Mouse (Mus musculus): ENCODE results near the gene Cflar.
"Not testable (repeated sequence)": the region's sequence is repeated elsewhere in the genome, so short reads cannot be mapped to it uniquely, and the experiment has no call there.

The Cflar gene

GRCm38 (mm10) chr1:58727747-58728589 is 16.7 kb downstream of the Cflar start:
- no peak for DNase-seq (ENCODE audit: low read depth, low spot score)

- no peak for DNase-seq (ENCODE audit: low read depth, low spot score)
Observed at GRCm38 (mm10) chr1:58728590-58728868, 17.2 kb downstream of the Cflar start.

- no peak for DNase-seq (ENCODE audit: low read depth, low spot score)
Observed at GRCm38 (mm10) chr1:58733636-58734035, 22.3 kb downstream of the Cflar start.

- no peak for DNase-seq (ENCODE audit: low read depth, low spot score)
Observed at GRCm38 (mm10) chr1:58734043-58734920, 23.0 kb downstream of the Cflar start.

GRCm38 (mm10) chr1:58735962-58736361 is 24.7 kb downstream of the Cflar start:
- DNase-seq (ENCODE audit: low read depth, low spot score): no peak

GRCm38 (mm10) chr1:58736968-58737367 is 25.7 kb downstream of the Cflar start:
- no peak for DNase-seq (ENCODE audit: low read depth, low spot score)

GRCm38 (mm10) chr1:58739529-58739928 is 28.2 kb downstream of the Cflar start:
- DNase-seq (ENCODE audit: low read depth, low spot score): no peak

- no peak for DNase-seq (ENCODE audit: low read depth, low spot score)
Observed at GRCm38 (mm10) chr1:58742571-58743021, 31.3 kb downstream of the Cflar start.

- DNase-seq (ENCODE audit: low read depth, low spot score): no peak
Observed at GRCm38 (mm10) chr1:58743252-58743651, 31.9 kb downstream of the Cflar start.

- DNase-seq (ENCODE audit: low read depth, low spot score): no peak
Observed at GRCm38 (mm10) chr1:58744645-58745044, 33.3 kb downstream of the Cflar start.

- DNase-seq (ENCODE audit: low read depth, low spot score): peak; percentile 36
Observed at GRCm38 (mm10) chr1:58746880-58747279, 35.6 kb downstream of the Cflar start.

GRCm38 (mm10) chr1:58759451-58759850 is 48.1 kb downstream of the Cflar start:
- no peak for DNase-seq (ENCODE audit: low read depth, low spot score)

- no peak for DNase-seq (ENCODE audit: low read depth, low spot score)
Observed at GRCm38 (mm10) chr1:58760581-58760980, 49.3 kb downstream of the Cflar start.

GRCm38 (mm10) chr1:58761391-58762275 is 50.3 kb downstream of the Cflar start:
- not testable (repeated sequence) for DNase-seq (ENCODE audit: low read depth, low spot score)

- no peak for DNase-seq (ENCODE audit: low read depth, low spot score)
Observed at GRCm38 (mm10) chr1:58762576-58762975, 51.3 kb downstream of the Cflar start.

- not testable (repeated sequence) for DNase-seq (ENCODE audit: low read depth, low spot score)
Observed at GRCm38 (mm10) chr1:58766446-58766845, 55.1 kb downstream of the Cflar start.

GRCm38 (mm10) chr1:58769136-58769535 is 57.8 kb downstream of the Cflar start:
- DNase-seq (ENCODE audit: low read depth, low spot score): no peak

GRCm38 (mm10) chr1:58769701-58770100 is 58.4 kb downstream of the Cflar start:
- no peak for DNase-seq (ENCODE audit: low read depth, low spot score)

GRCm38 (mm10) chr1:58770111-58770720 is 58.9 kb downstream of the Cflar start:
- peak; percentile 66 for DNase-seq (ENCODE audit: low read depth, low spot score)

GRCm38 (mm10) chr1:58772084-58772483 is 60.8 kb downstream of the Cflar start:
- no peak for DNase-seq (ENCODE audit: low read depth, low spot score)

- DNase-seq (ENCODE audit: low read depth, low spot score): no peak
Observed at GRCm38 (mm10) chr1:58773280-58773679, 62.0 kb downstream of the Cflar start.

Measured in mesoderm, embryonic 11.5 days (tissue).